Mouse (Mus musculus) brain, adult 10 weeks (tissue): Measurements from ENCODE around the gene Ttc6. TPM values are rescaled to one million over a fixed set of nuclear protein-coding genes. Genes with fewer than 3 reads are reported as not detected.

ENCODE experiments used
- polyA plus RNA-seq: library from polyadenylated mRNA; stranded (reverse); fragments of 350-450 nt; fragmentation: Illumina TruSeq; extraction: RNeasy Lipid Tissue Mini Kit (QIAGEN cat#74804); gene quantifications from one replicate; pipeline ENCODE4 v1.2.3, GENCODE M21; 2015; ENCODE audit warnings: low read depth, low replicate concordance

Gene Ttc6
- polyA plus RNA-seq: not detected

GRCm38 (mm10) chr12:57563909-57564308 lies at the start of gene Ttc6:
TSS of gene Ttc6 (plus strand) at chr12:57564113.

GRCm38 (mm10) chr12:57546415-57547201 lies 17.3 kb upstream of the Ttc6 start, which contains the start of gene Foxa1:
TSS of gene Foxa1 (minus strand) at chr12:57546916.

Other genes starting within 250 kb of the Ttc6 start
- gene Foxa1, start 17.2 kb upstream of the Ttc6 start, polyA plus RNA-seq: 0.27 TPM